In genomic region chr11:83606396-83606795, GRCm38 (mm10) we compare ENCODE assay signal across 35 mouse cellular contexts. TPM values are rescaled to one million over a fixed set of nuclear protein-coding genes. Genes with fewer than 3 reads are reported as not detected.
"Had no signal": no experiment of that assay in that cellular context is flagged by ENCODE, and none has a peak within 500 bp of the region (broad histone marks: within the 10 kb centered on the region; RNA-seq: fewer than 3 reads in every experiment).

No protein-coding gene starts in this region.

- H3K4me3 ChIP-seq: heart, embryonic 10.5 days; heart, embryonic 12.5 days; hindbrain, embryonic 13.5 days; hindbrain, embryonic 15.5 days; kidney, embryonic 15.5 days; limb, embryonic 13.5 days; limb, embryonic 15.5 days; liver, embryonic 12.5 days had no signal

- H3K27ac ChIP-seq: heart, embryonic 10.5 days; hindbrain, embryonic 13.5 days; hindbrain, embryonic 15.5 days; hindbrain, postnatal 0 days; kidney, embryonic 15.5 days; kidney, postnatal 0 days; limb, embryonic 13.5 days; limb, embryonic 15.5 days; liver, embryonic 12.5 days; liver, embryonic 14.5 days had no signal

- DNase-seq: gastrocnemius, postnatal 14 days; gastrocnemius, postnatal 36 days; heart, adult 18-20 months; heart, postnatal 10 days; heart, postnatal 36 days; kidney, adult 11 months; kidney, adult 2 months; kidney, adult 9 months; kidney, postnatal 14 days; kidney, postnatal 36 days; layer of hippocampus, adult 9-11 months; layer of hippocampus, postnatal 36 days; left cerebral cortex, postnatal 4 days had no signal

RNA-seq across cellular contexts. Expression of gene Ccl6, which starts 13.5 kb away (rescaled TPM):
- total RNA-seq: hindbrain, postnatal 0 days had no signal

RNA-seq across cellular contexts. Expression of gene Rpl9-ps1, which starts 39.0 kb away (rescaled TPM):
- total RNA-seq: gastrocnemius, adult 18-20 months; gastrocnemius, adult 8-10 months; gastrocnemius, postnatal 14 days; gastrocnemius, postnatal 36 days; heart, adult 18-20 months; heart, adult 8-10 months; heart, postnatal 10 days; heart, postnatal 36 days; hematopoietic stem cell, adult 5-6 weeks; hindbrain, postnatal 0 days; layer of hippocampus, adult 18-20 months; layer of hippocampus, adult 8-10 months; layer of hippocampus, postnatal 14 days; layer of hippocampus, postnatal 36 days; left cerebral cortex, adult 18-20 months; left cerebral cortex, postnatal 10 days; left cerebral cortex, postnatal 25 days; left cerebral cortex, postnatal 4 days; liver, adult 2 months had no signal

RNA-seq across cellular contexts. Expression of gene Ccl3, which starts 42.8 kb away (rescaled TPM):
- total RNA-seq: gastrocnemius, adult 18-20 months; gastrocnemius, adult 8-10 months; gastrocnemius, postnatal 14 days; gastrocnemius, postnatal 36 days; heart, adult 18-20 months; heart, adult 8-10 months; heart, postnatal 36 days; layer of hippocampus, adult 18-20 months; layer of hippocampus, postnatal 14 days; layer of hippocampus, postnatal 36 days; left cerebral cortex, adult 18-20 months; left cerebral cortex, postnatal 25 days had no signal

RNA-seq across cellular contexts. Expression of gene Ccl4, which starts 56.0 kb away (rescaled TPM):
- total RNA-seq: gastrocnemius, adult 18-20 months; gastrocnemius, adult 8-10 months; gastrocnemius, postnatal 14 days; gastrocnemius, postnatal 36 days; heart, adult 18-20 months; heart, adult 8-10 months; heart, postnatal 10 days; heart, postnatal 36 days; hindbrain, postnatal 0 days; layer of hippocampus, adult 18-20 months; layer of hippocampus, postnatal 14 days; layer of hippocampus, postnatal 36 days; left cerebral cortex, adult 18-20 months; left cerebral cortex, postnatal 10 days; left cerebral cortex, postnatal 25 days; left cerebral cortex, postnatal 4 days; liver, adult 2 months had no signal
